16 mouse cellular contexts compared by ENCODE assay signal in genomic region chr1:69683058-69683457, GRCm38 (mm10). TPM values are rescaled to one million over a fixed set of nuclear protein-coding genes. Genes with fewer than 3 reads are reported as not detected.
A peak's percentile ranks its signal among the peaks of the same experiment; 100 is the strongest.
DNase-seq lines count a peak whose midpoint lies in the region; ATAC-seq and TF ChIP-seq lines count a peak whose summit lies in the region.
"Had no signal": no experiment of that assay in that cellular context is flagged by ENCODE, and none has a peak within 500 bp of the region (broad histone marks: within the 10 kb centered on the region; RNA-seq: fewer than 3 reads in every experiment).

No protein-coding gene starts in this region.

- H3K27me3 ChIP-seq in liver, embryonic 12.5 days (replicated peaks) = no peaks in the 10 kb centered on the region
- H3K27me3 ChIP-seq in liver, postnatal 0 days (ENCODE audit: insufficient read depth, low read length) = no peaks in the 10 kb centered on the region
- peaks cover 3% of the 10 kb centered on the region for H3K27me3 ChIP-seq in liver, embryonic 14.5 days (ENCODE audit: control insufficient read depth, insufficient read depth, low read length)
- H3K27me3 ChIP-seq in forebrain, embryonic 10.5 days (ENCODE audit: poor library complexity, severe bottlenecking) = no peaks in the 10 kb centered on the region
- H3K27me3 ChIP-seq: intestine, embryonic 15.5 days; kidney, embryonic 15.5 days had no signal

- no peak for ATAC-seq in liver, embryonic 12.5 days
- ATAC-seq in liver, postnatal 0 days = no peak
- ATAC-seq in liver, embryonic 14.5 days (ENCODE audit: insufficient read depth) = no peak
- ATAC-seq: intestine, embryonic 15.5 days; lung, postnatal 0 days had no signal

- no peak for TF ChIP-seq EP300 in liver, postnatal 0 days (IDR thresholded peaks at IDR 0.05; ENCODE audit: low read depth)
- TF ChIP-seq EP300 in liver, embryonic 14.5 days (IDR thresholded peaks at IDR 0.05; ENCODE audit: low read depth) = no peak

- H3K4me3 ChIP-seq in liver, embryonic 12.5 days = no peak overlapping the region; the same call in 1 of the 2 replicates
- H3K4me3 ChIP-seq in liver, postnatal 0 days (ENCODE audit: low read depth, low read length) = no peak overlapping the region
- H3K4me3 ChIP-seq in liver, embryonic 14.5 days (ENCODE audit: insufficient read depth in 1 of 2, low read depth in 2 of 2, low read length in 2 of 2) = no peak overlapping the region
- H3K4me3 ChIP-seq in forebrain, embryonic 10.5 days = no peak overlapping the region
- H3K4me3 ChIP-seq: heart, adult 2 months; intestine, embryonic 15.5 days; kidney, embryonic 15.5 days; midbrain, embryonic 10.5 days; myocyte had no signal

- no peak for TF ChIP-seq CTCF in liver, postnatal 0 days (IDR thresholded peaks at IDR 0.05; ENCODE audit: low read depth)
- no peak for TF ChIP-seq CTCF in liver, embryonic 14.5 days (IDR thresholded peaks at IDR 0.05; ENCODE audit: low read depth)

- H3K9ac ChIP-seq in liver, embryonic 12.5 days = no peak overlapping the region
- H3K9ac ChIP-seq in liver, postnatal 0 days (replicated peaks) = no peak overlapping the region
- H3K9ac ChIP-seq in liver, embryonic 14.5 days (replicated peaks) = no peak overlapping the region
- H3K9ac ChIP-seq: intestine, embryonic 15.5 days; kidney, embryonic 15.5 days had no signal

- 34% methylated on average over 8 of the region's 8 CpGs for WGBS in liver, embryonic 12.5 days (ENCODE audit: insufficient replicate concordance)
- WGBS in liver, postnatal 0 days (ENCODE audit: insufficient replicate concordance) = 47% methylated on average over 8 of the region's 8 CpGs
- WGBS in liver, embryonic 14.5 days (ENCODE audit: insufficient replicate concordance) = 25% methylated on average over 8 of the region's 8 CpGs
- 84% methylated on average over 8 of the region's 8 CpGs for WGBS in forebrain, embryonic 10.5 days

- DNase-seq in liver, postnatal 0 days = no peak
- peak; percentile 43 for DNase-seq in T-cell, adult 2 months (ENCODE audit: low spot score)
- DNase-seq in liver, embryonic 14.5 days (ENCODE audit: low read depth in 3 of 3, low spot score in 3 of 3) = no peak
- DNase-seq in natural killer cell, adult 2 months (ENCODE audit: low spot score in 2 of 2) = peak; percentile 52 to 65
- no peak for DNase-seq in kidney, postnatal 25 days
- no peak for DNase-seq in forebrain, embryonic 10.5 days (ENCODE audit: extremely low spot score, low spot score)
- DNase-seq: cerebellum, adult 11-12 months; cerebellum, postnatal 25 days; heart, adult 2 months; layer of hippocampus, postnatal 36 days had no signal

- no peaks in the 10 kb centered on the region for H3K9me3 ChIP-seq in liver, embryonic 12.5 days (replicated peaks)
- H3K9me3 ChIP-seq in liver, postnatal 0 days (ENCODE audit: low read length) = no peaks in the 10 kb centered on the region
- no peaks in the 10 kb centered on the region for H3K9me3 ChIP-seq in liver, embryonic 14.5 days (ENCODE audit: control insufficient read depth, low read length)
- no peaks in the 10 kb centered on the region for H3K9me3 ChIP-seq in forebrain, embryonic 10.5 days
- H3K9me3 ChIP-seq: intestine, embryonic 15.5 days; kidney, embryonic 15.5 days; midbrain, embryonic 10.5 days had no signal

- H3K4me1 ChIP-seq in liver, embryonic 12.5 days = peaks cover 34% of the 10 kb centered on the region
- H3K4me1 ChIP-seq in liver, postnatal 0 days (ENCODE audit: insufficient read depth) = peaks cover 7% of the 10 kb centered on the region; the same call in 1 of the 2 replicates
- peaks cover 2 to 11% of the 10 kb centered on the region in 2 experiments; a peak in 3 of 4 replicates for H3K4me1 ChIP-seq in liver, embryonic 14.5 days (replicated peaks; ENCODE audit: control insufficient read depth in 2 of 2, insufficient read depth in 2 of 2, low read length in 1 of 2)
- H3K4me1 ChIP-seq in forebrain, embryonic 10.5 days = peaks cover 25% of the 10 kb centered on the region
- H3K4me1 ChIP-seq: intestine, embryonic 15.5 days had no signal

- H3K27ac ChIP-seq in liver, embryonic 12.5 days = no peak overlapping the region
- H3K27ac ChIP-seq in liver, postnatal 0 days (ENCODE audit: low read depth) = no peak overlapping the region
- no peak overlapping the region for H3K27ac ChIP-seq in liver, embryonic 14.5 days
- no peak overlapping the region for H3K27ac ChIP-seq in forebrain, embryonic 10.5 days
- H3K27ac ChIP-seq: heart, adult 2 months; intestine, embryonic 15.5 days; kidney, embryonic 15.5 days; midbrain, embryonic 10.5 days had no signal

- no peaks in the 10 kb centered on the region for H3K36me3 ChIP-seq in liver, embryonic 12.5 days
- no peaks in the 10 kb centered on the region for H3K36me3 ChIP-seq in liver, postnatal 0 days (replicated peaks; ENCODE audit: insufficient read depth, low read length)
- H3K36me3 ChIP-seq in liver, embryonic 14.5 days (replicated peaks; ENCODE audit: control insufficient read depth, insufficient read depth, low read depth) = no peaks in the 10 kb centered on the region
- H3K36me3 ChIP-seq in forebrain, embryonic 10.5 days (replicated peaks) = no peaks in the 10 kb centered on the region
- H3K36me3 ChIP-seq: intestine, embryonic 15.5 days; kidney, embryonic 15.5 days; midbrain, embryonic 10.5 days had no signal

- peak overlapping the region; percentile 36 for H3K4me2 ChIP-seq in liver, embryonic 12.5 days
- H3K4me2 ChIP-seq in liver, postnatal 0 days (ENCODE audit: low read depth, low read length) = no peak overlapping the region
- 0 out of 2 replicates have a peak overlapping the region, but pooled peaks have one; percentile 4 for H3K4me2 ChIP-seq in liver, embryonic 14.5 days (ENCODE audit: low read depth)
- H3K4me2 ChIP-seq: intestine, embryonic 15.5 days had no signal

RNA-seq across cellular contexts. Expression of gene Ikzf2, which starts 4.0 kb away (rescaled TPM):
- polyA plus RNA-seq in liver, embryonic 12.5 days (2016; fragmentation: Nextera tagmentation; extraction: Ambion mirVana) = 1.6 and 1.9 TPM in 2 replicates
- polyA plus RNA-seq in liver, postnatal 0 days (2015; fragmentation: Nextera tagmentation; extraction: Ambion mirVana) = 0.33 and 0.56 TPM in 2 replicates
- polyA plus RNA-seq in liver, embryonic 14.5 days (2012; rRNA removed) = 0.18 and 0.30 TPM in 2 replicates
- polyA plus RNA-seq in liver, embryonic 14.5 days (2014; fragmentation: Nextera tagmentation; extraction: Ambion mirVana) = 0.19 and 0.24 TPM in 2 replicates
- polyA plus RNA-seq in forebrain, embryonic 10.5 days (2016; fragmentation: Nextera tagmentation; extraction: Ambion mirVana) = 5.4 and 6.4 TPM in 2 replicates

Comparison
In these comparisons a context has a peak if more than half of its experiments do, and no peak if none do; other contexts are left out.
1. DNase-seq: peak in T-cell, adult 2 months (single experiment) and natural killer cell, adult 2 months (2 of 2); none in liver, postnatal 0 days (single experiment), liver, embryonic 14.5 days (0 of 3), kidney, postnatal 25 days (0 of 2) and forebrain, embryonic 10.5 days (single experiment).